Mouse (Mus musculus) spleen, postnatal 10 days (tissue): ENCODE data around the gene Magi1.

Experiments used
- DNase-seq, 2 experiments: peaks; one replicate each; pipeline ENCODE4 v3.0.0; 2021 to 2022; ENCODE audit warnings: low spot score in 2 of 2

The Magi1 gene

GRCm38 (mm10) chr6:94111833-94112232, 171.9 kb downstream of the Magi1 start:
- no peak for DNase-seq

- no peak for DNase-seq
Observed at GRCm38 (mm10) chr6:94107401-94108107, 176.2 kb downstream of the Magi1 start.

GRCm38 (mm10) chr6:94103581-94103980, 180.1 kb downstream of the Magi1 start:
- no peak for DNase-seq

GRCm38 (mm10) chr6:94101256-94101655, 182.5 kb downstream of the Magi1 start:
- DNase-seq: no peak

GRCm38 (mm10) chr6:94094924-94095685, 188.6 kb downstream of the Magi1 start:
- no peak for DNase-seq

- no peak for DNase-seq
Observed at GRCm38 (mm10) chr6:94092969-94093597, 190.6 kb downstream of the Magi1 start.

- no peak for DNase-seq
Observed at GRCm38 (mm10) chr6:94092500-94092899, 191.2 kb downstream of the Magi1 start.

GRCm38 (mm10) chr6:94086855-94087254, 196.9 kb downstream of the Magi1 start:
- DNase-seq: no peak

GRCm38 (mm10) chr6:94084752-94085151, 199.0 kb downstream of the Magi1 start:
- no peak for DNase-seq

GRCm38 (mm10) chr6:94083459-94083858, 200.3 kb downstream of the Magi1 start:
- DNase-seq: no peak

- DNase-seq: peak in 1 of 2 experiments; percentile 60
Observed at GRCm38 (mm10) chr6:94080933-94081545, 202.7 kb downstream of the Magi1 start.

GRCm38 (mm10) chr6:94078934-94079333, 204.8 kb downstream of the Magi1 start:
- no peak for DNase-seq

- DNase-seq: no peak
Observed at GRCm38 (mm10) chr6:94077013-94077412, 206.7 kb downstream of the Magi1 start.

GRCm38 (mm10) chr6:94075990-94076389, 207.7 kb downstream of the Magi1 start:
- no peak for DNase-seq

GRCm38 (mm10) chr6:94075228-94075627, 208.5 kb downstream of the Magi1 start:
- no peak for DNase-seq

- no peak for DNase-seq
Observed at GRCm38 (mm10) chr6:94071676-94072075, 212.0 kb downstream of the Magi1 start.

- no peak for DNase-seq
Observed at GRCm38 (mm10) chr6:94070702-94071101, 213.0 kb downstream of the Magi1 start.

GRCm38 (mm10) chr6:94069421-94069820, 214.3 kb downstream of the Magi1 start:
- DNase-seq: no peak

- DNase-seq: no peak
Observed at GRCm38 (mm10) chr6:94067741-94068450, 215.8 kb downstream of the Magi1 start.

- no peak for DNase-seq
Observed at GRCm38 (mm10) chr6:94064832-94065231, 218.9 kb downstream of the Magi1 start.

GRCm38 (mm10) chr6:94063542-94063941, 220.2 kb downstream of the Magi1 start:
- no peak for DNase-seq
